16 mouse cellular contexts compared by ENCODE assay signal in genomic region chr6:116349997-116350396, GRCm38 (mm10). TPM values are rescaled to one million over a fixed set of nuclear protein-coding genes. Genes with fewer than 3 reads are reported as not detected.
DNase-seq lines count a peak whose midpoint lies in the region; ATAC-seq and TF ChIP-seq lines count a peak whose summit lies in the region.
"Had no signal": no experiment of that assay in that cellular context is flagged by ENCODE, and none has a peak within 500 bp of the region (broad histone marks: within the 10 kb centered on the region; RNA-seq: fewer than 3 reads in every experiment).

No protein-coding gene starts in this region.

- DNase-seq in heart, embryonic 10.5 days (ENCODE audit: low spot score) = peak; percentile 82
- DNase-seq in heart, adult 11 months = no peak
- peak; percentile 81 for DNase-seq in MEL (ENCODE audit: low read depth, low spot score)
- no peak for DNase-seq in layer of hippocampus, adult 8-10 months (ENCODE audit: low spot score in 2 of 2)
- DNase-seq in cerebellum, adult 8-10 months = no peak
- DNase-seq in urinary bladder, postnatal 25 days (ENCODE audit: low spot score) = no peak
- DNase-seq: cerebellum, postnatal 14 days; gastrocnemius, postnatal 14 days; kidney, postnatal 14 days; right cerebral cortex, postnatal 25 days had no signal

- peak; percentile 88 for ATAC-seq in erythroid progenitor cell, adult 5-6 weeks (replicated peaks; ENCODE audit: low FRiP score, poor library complexity, severe bottlenecking)
- peak; percentile 94 for ATAC-seq in megakaryocyte progenitor cell, adult 5-6 weeks (replicated peaks; ENCODE audit: poor library complexity)
- ATAC-seq: forebrain, embryonic 16.5 days had no signal

- TF ChIP-seq CTCF in MEL (IDR thresholded peaks at IDR 0.05 in 2 of 3, conservative IDR thresholded peaks at IDR 0.05 in 1 of 3; ENCODE audit: control insufficient read depth in 1 of 3, insufficient read depth in 1 of 3, low read depth in 2 of 3, low read length in 3 of 3, poor library complexity in 1 of 3, severe bottlenecking in 1 of 3) = no peak

- H3K9me3 ChIP-seq in heart, embryonic 10.5 days = no peaks in the 10 kb centered on the region
- H3K9me3 ChIP-seq in MEL (replicated peaks; ENCODE audit: insufficient read depth, low read length) = no peaks in the 10 kb centered on the region
- H3K9me3 ChIP-seq: embryonic facial prominence, embryonic 12.5 days; hindbrain, embryonic 15.5 days; limb, embryonic 15.5 days had no signal

- no peak for TF ChIP-seq POLR2A in MEL (IDR thresholded peaks at IDR 0.05; ENCODE audit: control insufficient read depth in 1 of 2, insufficient read depth in 1 of 2, low read depth in 1 of 2, low read length in 2 of 2, poor library complexity in 1 of 2)

- 28% methylated on average over 3 of the region's 3 CpGs for WGBS in heart, embryonic 10.5 days

- TF ChIP-seq EP300 in MEL (IDR thresholded peaks at IDR 0.05; ENCODE audit: low read depth in 1 of 2, low read length in 2 of 2) = peak; percentile 96

- H3K9ac ChIP-seq in MEL (ENCODE audit: control insufficient read depth, low read depth, low read length, poor library complexity, severe bottlenecking) = no peak overlapping the region
- H3K9ac ChIP-seq: embryonic facial prominence, embryonic 12.5 days; hindbrain, embryonic 15.5 days; limb, embryonic 15.5 days had no signal

- peaks cover 8% of the 10 kb centered on the region for H3K4me1 ChIP-seq in heart, embryonic 10.5 days
- H3K4me1 ChIP-seq in MEL (ENCODE audit: control insufficient read depth in 1 of 2, insufficient read depth in 2 of 2, low read length in 2 of 2) = peaks cover 20 to 37% of the 10 kb centered on the region in 2 experiments
- H3K4me1 ChIP-seq: embryonic facial prominence, embryonic 12.5 days; hindbrain, embryonic 15.5 days; limb, embryonic 15.5 days had no signal

- H3K79me2 ChIP-seq in MEL (ENCODE audit: control insufficient read depth, insufficient read depth, low read length, poor library complexity) = peaks cover 4% of the 10 kb centered on the region; the same call in 1 of the 2 replicates

- H3K27me3 ChIP-seq in heart, embryonic 10.5 days (ENCODE audit: insufficient read depth, poor library complexity, severe bottlenecking) = no peaks in the 10 kb centered on the region
- H3K27me3 ChIP-seq in MEL (ENCODE audit: control insufficient read depth in 1 of 2, insufficient read depth in 2 of 2, low read length in 2 of 2) = no peaks in the 10 kb centered on the region
- H3K27me3 ChIP-seq: embryonic facial prominence, embryonic 12.5 days; hindbrain, embryonic 15.5 days; limb, embryonic 15.5 days had no signal

- H3K27ac ChIP-seq in heart, embryonic 10.5 days = no peak overlapping the region
- peak overlapping the region; percentile 30 for H3K27ac ChIP-seq in MEL (ENCODE audit: control insufficient read depth, low read depth, low read length)
- H3K27ac ChIP-seq: embryonic facial prominence, embryonic 12.5 days; hindbrain, embryonic 15.5 days; limb, embryonic 15.5 days had no signal

- H3K36me3 ChIP-seq in heart, embryonic 10.5 days = no peaks in the 10 kb centered on the region
- H3K36me3 ChIP-seq in MEL (ENCODE audit: control insufficient read depth in 1 of 2, insufficient read depth in 2 of 2, low read length in 2 of 2) = peaks cover 0 to 27% of the 10 kb centered on the region in 2 experiments; a peak in 2 of 4 replicates
- H3K36me3 ChIP-seq: embryonic facial prominence, embryonic 12.5 days; hindbrain, embryonic 15.5 days; limb, embryonic 15.5 days had no signal

- H3K4me3 ChIP-seq in heart, embryonic 10.5 days = no peak overlapping the region
- H3K4me3 ChIP-seq in MEL (ENCODE audit: control insufficient read depth in 1 of 2, insufficient read depth in 1 of 2, low read depth in 2 of 2, low read length in 2 of 2) = peak overlapping the region in 1 of 2 experiments; percentile 6; a peak in 1 of 4 replicates
- H3K4me3 ChIP-seq: embryonic facial prominence, embryonic 12.5 days; hindbrain, embryonic 15.5 days; limb, embryonic 15.5 days had no signal

- TF ChIP-seq RAD21 in MEL (IDR thresholded peaks at IDR 0.05; ENCODE audit: low read depth, low read length) = no peak

TF ChIP-seq in MEL, 35 proteins besides CTCF, POLR2A, EP300 and RAD21:
- TF ChIP-seq TBP (IDR thresholded peaks at IDR 0.05; ENCODE audit: low read depth, low read length) (no peak), MXI1 (IDR thresholded peaks at IDR 0.05; ENCODE audit: low read depth, low read length) (peak; percentile 54; the same call in 1 of the 2 replicates), RCOR1 (IDR thresholded peaks at IDR 0.05; ENCODE audit: low read depth, low read length) (peak; percentile 69; the same call in 1 of the 2 replicates), MAX (IDR thresholded peaks at IDR 0.05; ENCODE audit: low read length) (0 out of 2 replicates have a peak, but pooled peaks have one; percentile 24), CHD2 (IDR thresholded peaks at IDR 0.05; ENCODE audit: low read length) (peak; percentile 12; the same call in 1 of the 2 replicates), KAT2A (conservative IDR thresholded peaks at IDR 0.05; ENCODE audit: low read depth, low read length) (no peak), TCF12 (IDR thresholded peaks at IDR 0.05; ENCODE audit: low read depth, low read length) (peak; percentile 98), HCFC1 (IDR thresholded peaks at IDR 0.05; ENCODE audit: low read depth, low read length) (0 out of 2 replicates have a peak, but pooled peaks have one; percentile 15), USF1 (IDR thresholded peaks at IDR 0.05; ENCODE audit: low read depth, low read length) (no peak), MYC (IDR thresholded peaks at IDR 0.05; ENCODE audit: low read depth, low read length) (no peak), POLR2AphosphoS2 (IDR thresholded peaks at IDR 0.05; ENCODE audit: low read length) (peak; percentile 38; the same call in 1 of the 2 replicates), ETS1 (IDR thresholded peaks at IDR 0.05; ENCODE audit: low read depth, low read length) (peak; percentile 91), SIN3A (IDR thresholded peaks at IDR 0.05; ENCODE audit: low read length) (peak; percentile 80; the same call in 1 of the 2 replicates), MAFK (IDR thresholded peaks at IDR 0.05; ENCODE audit: borderline replicate concordance, low read depth, low read length) (peak; percentile 50; the same call in 1 of the 2 replicates), GATA1 (IDR thresholded peaks at IDR 0.05; ENCODE audit: low read depth, low read length) (peak; percentile 97), TAL1 (IDR thresholded peaks at IDR 0.05; ENCODE audit: low read length) (peak; percentile 91), BHLHE40 (IDR thresholded peaks at IDR 0.05; ENCODE audit: borderline replicate concordance, low read depth, low read length) (peak; percentile 74; the same call in 1 of the 2 replicates)

RNA-seq across cellular contexts. Expression of gene March8, which starts 12.2 kb away (rescaled TPM):
- 25.8 and 29.6 TPM in 2 replicates for polyA plus RNA-seq in heart, embryonic 10.5 days (2016; fragmentation: Nextera tagmentation; extraction: Ambion mirVana)
- total RNA-seq in MEL (2012; rRNA removed) = 20.8 and 22.7 TPM in 2 replicates
- polyA plus RNA-seq in MEL (2012; ENCODE audit: insufficient read depth in 1 of 2, insufficient read length in 2 of 2, low read depth in 1 of 2, low replicate concordance in 2 of 2, missing spikeins in 1 of 2) = 10 to 100 TPM in 1 of 2 experiments, not detected in 1; 24.9 TPM
- total RNA-seq in erythroid progenitor cell, adult 5-6 weeks (2015; ENCODE audit: low replicate concordance) = 417 and 504 TPM in 2 replicates
- 368 and 504 TPM in 2 replicates for total RNA-seq in erythroid progenitor cell, adult 5-6 weeks (2017; ENCODE audit: low replicate concordance)
- total RNA-seq in megakaryocyte progenitor cell, adult 5-6 weeks (2015) = 11.1 and 15.6 TPM in 2 replicates
- 18.1 and 29.2 TPM in 2 replicates for total RNA-seq in megakaryocyte progenitor cell, adult 5-6 weeks (2017)
- 10 to 100 TPM; 51.9 to 59.2 (median 55.7) TPM for total RNA-seq in layer of hippocampus, adult 8-10 months (2022)

Comparison
In these comparisons a context has a peak if more than half of its experiments do, and no peak if none do; other contexts are left out.
1. DNase-seq: peak in heart, embryonic 10.5 days (single experiment) and MEL (single experiment); none in heart, adult 11 months (single experiment), layer of hippocampus, adult 8-10 months (0 of 2), cerebellum, adult 8-10 months (single experiment) and urinary bladder, postnatal 25 days (single experiment).
2. RNA of gene March8, which starts 12.2 kb away (total RNA-seq): 368 to 504 TPM in erythroid progenitor cell, adult 5-6 weeks; 51.9 to 59.2 TPM in layer of hippocampus, adult 8-10 months, 20.8 to 22.7 TPM in MEL and 11.1 to 29.2 TPM in megakaryocyte progenitor cell, adult 5-6 weeks; every median in the first group is over 4 times any median in the second.